Mouse (Mus musculus) forebrain, embryonic 14.5 days (tissue): ENCODE results near the gene Nupl1. TPM values are rescaled to one million over a fixed set of nuclear protein-coding genes. Genes with fewer than 3 reads are reported as not detected.

ENCODE experiments used
- ATAC-seq: fragments of 200-750 bp; cut with Nextera tagmentation; 2 replicates; pipeline ENCODE4 v1.8.0; 2017; ENCODE audit warnings: mild to moderate bottlenecking, moderate library complexity
- DNase-seq: peaks from one replicate; pipeline ENCODE4 v3.0.0-alpha.2; 2015; ENCODE audit warnings: low spot score
- H3K27ac ChIP-seq: fragments of 300-500 bp; sonication (generic); 2 replicates; pipeline ENCODE4 v1.5.1; 2014; ENCODE audit warnings: low read depth, mild to moderate bottlenecking, control low read depth, low read length, moderate library complexity
- H3K27me3 ChIP-seq: fragments of 300-500 bp; sonication (generic); replicated peaks from 2 replicates; pipeline ENCODE4 v1.6.1; 2014; ENCODE audit warnings: low read length, control low read depth, mixed read lengths; ENCODE audit not compliant: control insufficient read depth, insufficient read depth
- H3K36me3 ChIP-seq: fragments of 300-500 bp; sonication (generic); 2 replicates; pipeline ENCODE4 v1.6.1; 2014; ENCODE audit warnings: low read length, control low read depth; ENCODE audit not compliant: control insufficient read depth, insufficient read depth
- H3K4me1 ChIP-seq: fragments of 300-500 bp; sonication (generic); 2 replicates; pipeline ENCODE4 v1.6.1; 2014; ENCODE audit warnings: antibody characterized with exemption, low read length, control low read depth; ENCODE audit not compliant: control insufficient read depth, insufficient read depth
- H3K4me2 ChIP-seq: fragments of 300-500 bp; sonication (generic); 2 replicates; pipeline ENCODE4 v1.6.1; 2014; ENCODE audit warnings: mild to moderate bottlenecking, control low read depth, low read length
- H3K4me3 ChIP-seq: fragments of 300-500 bp; sonication (generic); 2 replicates; pipeline ENCODE4 v1.5.1; 2014; ENCODE audit warnings: low read depth, low read length, control low read depth
- H3K9ac ChIP-seq: fragments of 300-500 bp; sonication (generic); 2 replicates; pipeline ENCODE4 v1.6.1; 2014; ENCODE audit warnings: mild to moderate bottlenecking, low read length, control low read depth, moderate library complexity
- H3K9me3 ChIP-seq: fragments of 300-500 bp; sonication (generic); replicated peaks from 2 replicates; pipeline ENCODE4 v1.6.1; 2016; ENCODE audit warnings: low read length, control low read depth, mixed read lengths; ENCODE audit not compliant: control insufficient read depth
- WGBS: fragments of 180-500 bp; shearing (Covaris S2); extraction: QIAGEN DNeasy Blood & Tissue Kit; methylation state at CpG from one replicate; pipeline ENCODE4 v1.1.7; 2014; 5-methylcytosine and 5-hydroxymethylcytosine counted together
- polyA plus RNA-seq: library from polyadenylated mRNA; unstranded; fragments of >200 nt; fragmentation: Nextera tagmentation; extraction: Ambion mirVana; gene quantifications from 2 replicates; pipeline ENCODE4 v1.2.1, GENCODE M21; 2014

The Nupl1 gene
- polyA plus RNA-seq, 1 experiment from 2014 or later, result not detected

DNA sequence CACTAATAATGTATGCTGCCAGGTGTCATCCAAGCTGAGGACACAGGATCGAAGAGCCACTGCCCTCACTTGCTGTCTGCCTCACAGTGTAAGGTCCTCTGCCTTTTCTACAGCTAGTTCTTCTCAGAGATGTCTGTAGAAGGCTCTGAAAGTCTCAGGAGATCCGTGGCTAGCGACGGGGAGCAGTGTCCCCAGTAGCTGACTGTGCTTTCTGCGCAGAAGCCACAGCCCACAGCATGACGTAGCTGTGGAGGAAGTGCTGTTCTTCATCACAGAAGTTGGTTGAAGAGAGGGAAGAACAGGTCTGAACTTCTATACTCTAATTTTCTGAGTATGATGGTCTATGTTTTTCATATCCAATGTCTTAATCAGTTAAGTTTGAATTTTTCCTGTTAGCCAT lies 18.1 kb upstream of the Nupl1 start:
- H3K9ac ChIP-seq, result no peak overlapping the region
- ATAC-seq (no peak), DNase-seq (no peak)
- 88% methylated on average over 6 of the region's 6 CpGs for WGBS
- no peaks in the 10 kb centered on the region; the same call in 1 of the 2 replicates for H3K4me1 ChIP-seq
- no peaks in the 10 kb centered on the region for H3K27me3 ChIP-seq
- peaks cover 6% of the 10 kb centered on the region; the same call in 1 of the 2 replicates for H3K36me3 ChIP-seq
- no peak overlapping the region for H3K4me2 ChIP-seq
- H3K4me3 ChIP-seq, result no peak overlapping the region
- no peak overlapping the region for H3K27ac ChIP-seq
- no peaks in the 10 kb centered on the region for H3K9me3 ChIP-seq

DNA sequence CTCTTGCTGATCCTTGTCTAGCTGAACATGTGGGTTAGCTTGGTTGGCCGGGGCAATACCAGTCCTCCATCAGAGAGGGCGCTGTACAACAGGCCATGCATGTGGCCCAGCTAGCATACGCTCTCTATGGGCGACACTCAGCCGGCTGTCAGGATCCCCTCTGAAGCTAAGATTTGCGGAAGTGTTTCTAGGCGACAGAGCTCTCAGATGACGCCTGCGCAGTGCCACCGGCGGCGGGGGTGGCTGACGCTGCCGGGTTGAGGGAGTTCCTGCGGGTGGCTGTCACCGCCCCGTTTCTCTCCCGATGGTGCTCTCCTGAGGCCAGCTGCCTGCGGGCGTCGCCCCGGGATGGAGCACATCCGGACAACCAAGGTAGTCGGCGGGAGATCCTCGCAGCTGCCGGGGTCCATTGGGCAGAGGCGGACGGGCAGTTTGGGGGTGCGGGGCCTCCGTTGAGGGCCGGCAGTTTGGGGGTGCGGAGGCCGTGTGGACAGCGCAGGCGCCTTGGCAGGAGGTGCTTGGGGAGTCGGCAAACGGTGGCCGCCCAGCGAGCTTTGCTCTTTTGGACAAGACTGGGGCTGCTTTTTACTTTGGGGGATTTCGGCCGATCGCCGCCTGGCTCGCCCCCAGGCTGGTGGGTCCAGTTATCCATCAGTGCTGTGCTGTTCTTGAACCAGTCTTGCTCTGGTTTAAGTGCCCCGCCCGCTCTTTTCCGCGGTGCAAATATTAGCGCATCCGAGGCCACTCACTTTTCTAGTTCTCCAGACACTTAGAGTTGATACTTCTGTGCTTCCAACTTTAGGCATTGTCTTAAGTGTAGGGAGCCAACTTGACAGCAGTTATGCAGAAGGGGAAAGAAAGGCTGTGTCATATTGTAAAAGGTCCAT lies 14.0 kb upstream of the Nupl1 start, which contains the start of gene Mtmr6:
Gene Mtmr6 (plus strand): TSS at position 239 of the 887 bp plus-strand sequence.
- Histone ChIP-seq H3K9me3 (no peaks in the 10 kb centered on the region), H3K4me3 (peak within 1 kb of the TSS; percentile 82), H3K9ac (peak within 1 kb of the TSS; percentile 81), H3K27ac (peak within 1 kb of the TSS; percentile 71), H3K36me3 (peaks cover 6% of the 10 kb centered on the region; the same call in 1 of the 2 replicates), H3K4me1 (no peaks in the 10 kb centered on the region; the same call in 1 of the 2 replicates), H3K4me2 (peak within 1 kb of the TSS; percentile 59), H3K27me3 (no peaks in the 10 kb centered on the region)
- ATAC-seq, result peak; percentile 100
- DNase-seq, result peak; percentile 99
- under 1% methylated on average over 51 of the region's 51 CpGs for WGBS

DNA sequence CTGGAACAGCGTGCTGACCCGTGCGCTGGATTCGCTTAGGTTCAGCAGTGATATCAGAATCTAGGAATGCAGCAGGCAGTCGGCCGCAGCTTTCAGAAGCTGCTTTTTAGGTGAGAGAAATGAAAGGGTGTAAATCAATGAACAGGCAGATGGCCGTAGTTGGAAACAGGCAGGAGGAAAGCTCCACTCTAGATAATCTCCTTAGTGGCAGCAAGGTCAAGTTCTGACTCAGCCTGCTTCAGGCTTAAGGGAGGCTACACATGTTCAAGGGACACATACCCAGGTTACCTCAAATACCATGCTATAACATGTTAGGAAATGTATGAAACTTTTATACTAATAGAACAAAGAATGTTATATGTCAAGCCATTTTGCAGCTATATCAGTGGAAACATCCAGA lies 11.1 kb upstream of the Nupl1 start:
- H3K4me1 ChIP-seq, result no peaks in the 10 kb centered on the region
- no peaks in the 10 kb centered on the region for H3K27me3 ChIP-seq
- ATAC-seq, result no peak
- H3K9me3 ChIP-seq, result no peaks in the 10 kb centered on the region
- H3K27ac ChIP-seq, result no peak overlapping the region
- H3K4me2 ChIP-seq, result no peak overlapping the region
- 78% methylated on average over 7 of the region's 7 CpGs for WGBS
- H3K36me3 ChIP-seq, result no peaks in the 10 kb centered on the region
- H3K9ac ChIP-seq, result no peak overlapping the region
- no peak for DNase-seq
- no peak overlapping the region for H3K4me3 ChIP-seq

DNA sequence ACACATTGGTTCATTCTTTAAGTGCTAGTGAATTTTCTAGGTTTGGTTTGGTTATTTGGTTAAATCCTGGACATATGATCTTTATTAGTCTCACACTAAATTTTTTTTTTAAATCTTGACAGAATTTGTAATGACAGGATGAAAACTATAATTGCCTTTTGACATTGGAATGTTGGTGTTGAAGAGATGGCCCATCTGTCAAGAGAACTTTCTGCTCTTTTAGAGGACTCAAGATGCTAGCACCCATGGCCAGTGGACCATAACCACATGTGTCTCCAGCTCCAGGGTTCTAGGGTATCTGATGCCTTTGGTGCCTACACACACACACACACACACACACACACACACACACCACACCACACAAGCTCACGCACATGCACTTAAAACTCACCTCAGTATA lies 6.6 kb upstream of the Nupl1 start:
- Histone ChIP-seq H3K4me1 (no peaks in the 10 kb centered on the region), H3K36me3 (no peaks in the 10 kb centered on the region), H3K27ac (no peak overlapping the region), H3K4me2 (no peak overlapping the region), H3K9ac (no peak overlapping the region), H3K9me3 (no peaks in the 10 kb centered on the region), H3K4me3 (no peak overlapping the region), H3K27me3 (no peaks in the 10 kb centered on the region)
- ATAC-seq (no peak), DNase-seq (no peak)
- 86% methylated on average over 1 of the region's 1 CpGs for WGBS

DNA sequence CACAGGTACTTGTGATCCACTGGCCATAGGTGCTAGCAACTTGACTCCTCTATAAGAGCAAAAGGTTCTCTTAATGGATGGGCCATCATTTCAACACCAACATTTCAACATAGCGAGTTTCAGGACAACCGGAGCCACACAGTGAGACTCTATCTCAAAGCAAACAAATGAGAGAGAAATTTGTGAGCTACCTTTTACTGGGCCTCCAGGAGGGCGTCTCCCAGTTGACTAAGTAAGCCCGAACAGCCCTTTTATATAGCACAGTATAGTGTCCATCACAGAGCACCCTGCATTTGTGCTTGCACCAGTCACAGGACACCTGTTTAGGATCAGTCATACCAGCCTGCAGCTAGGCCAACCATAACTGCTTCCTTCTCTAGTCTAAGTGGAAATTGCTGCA lies 5.9 kb upstream of the Nupl1 start:
- Histone ChIP-seq H3K9me3 (no peaks in the 10 kb centered on the region), H3K36me3 (no peaks in the 10 kb centered on the region), H3K4me3 (no peak overlapping the region), H3K4me2 (no peak overlapping the region), H3K4me1 (peaks cover 6% of the 10 kb centered on the region; the same call in 1 of the 2 replicates), H3K9ac (no peak overlapping the region), H3K27me3 (no peaks in the 10 kb centered on the region), H3K27ac (no peak overlapping the region)
- no peak for ATAC-seq
- DNase-seq, result no peak
- WGBS, result 86% methylated on average over 4 of the region's 4 CpGs

DNA sequence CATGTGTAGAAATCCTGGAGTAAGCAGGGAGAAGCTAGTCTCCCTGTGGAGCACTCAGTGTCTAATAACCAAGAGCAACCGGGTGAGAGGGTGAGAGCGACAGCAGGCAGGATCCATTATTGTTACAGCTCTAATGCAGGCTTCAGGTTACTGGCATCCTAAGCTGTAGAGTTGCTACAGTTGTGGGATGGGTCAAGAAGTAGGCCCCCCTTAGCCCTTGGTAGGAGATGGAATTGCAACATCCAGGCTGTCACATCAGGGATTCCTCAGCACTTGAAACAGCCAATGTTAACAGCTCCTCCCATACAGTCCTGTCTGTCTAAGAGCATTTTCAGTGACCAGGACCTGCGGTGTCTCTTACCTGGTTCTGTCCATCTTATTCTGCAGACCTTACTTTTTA lies 5.1 kb upstream of the Nupl1 start:
- no peak for ATAC-seq
- H3K4me2 ChIP-seq, result no peak overlapping the region
- H3K27ac ChIP-seq, result no peak overlapping the region
- no peak overlapping the region for H3K4me3 ChIP-seq
- H3K4me1 ChIP-seq, result peaks cover 6% of the 10 kb centered on the region; the same call in 1 of the 2 replicates
- H3K9ac ChIP-seq, result no peak overlapping the region
- no peaks in the 10 kb centered on the region for H3K36me3 ChIP-seq
- no peaks in the 10 kb centered on the region for H3K27me3 ChIP-seq
- H3K9me3 ChIP-seq, result no peaks in the 10 kb centered on the region
- no peak for DNase-seq
- WGBS, result 36% methylated on average over 3 of the region's 3 CpGs

DNA sequence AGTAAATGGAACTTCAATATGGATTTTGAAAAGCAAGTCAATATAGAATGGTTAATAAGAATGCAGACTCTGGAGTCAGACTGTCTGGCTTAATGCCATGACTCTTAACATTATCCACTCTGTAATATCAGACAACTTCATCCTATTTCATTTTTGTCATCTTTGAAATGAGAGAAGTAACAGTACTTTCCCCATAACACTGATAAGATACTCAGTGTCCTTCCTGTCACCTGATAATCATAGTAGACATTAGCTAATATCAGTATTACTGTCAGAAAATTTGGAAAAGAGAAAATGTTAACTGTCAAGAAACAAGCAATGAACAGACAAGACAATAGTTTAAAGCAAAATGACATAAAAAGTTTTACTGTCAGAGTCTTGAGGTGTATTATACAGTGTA lies 3.5 kb upstream of the Nupl1 start:
- H3K9me3 ChIP-seq, result no peaks in the 10 kb centered on the region
- no peak for ATAC-seq
- no peak for DNase-seq
- peaks cover 6% of the 10 kb centered on the region; the same call in 1 of the 2 replicates for H3K4me1 ChIP-seq
- no peak overlapping the region for H3K27ac ChIP-seq
- H3K4me3 ChIP-seq, result no peak overlapping the region
- no peaks in the 10 kb centered on the region for H3K36me3 ChIP-seq
- H3K9ac ChIP-seq, result no peak overlapping the region
- H3K4me2 ChIP-seq, result no peak overlapping the region
- no peaks in the 10 kb centered on the region for H3K27me3 ChIP-seq

DNA sequence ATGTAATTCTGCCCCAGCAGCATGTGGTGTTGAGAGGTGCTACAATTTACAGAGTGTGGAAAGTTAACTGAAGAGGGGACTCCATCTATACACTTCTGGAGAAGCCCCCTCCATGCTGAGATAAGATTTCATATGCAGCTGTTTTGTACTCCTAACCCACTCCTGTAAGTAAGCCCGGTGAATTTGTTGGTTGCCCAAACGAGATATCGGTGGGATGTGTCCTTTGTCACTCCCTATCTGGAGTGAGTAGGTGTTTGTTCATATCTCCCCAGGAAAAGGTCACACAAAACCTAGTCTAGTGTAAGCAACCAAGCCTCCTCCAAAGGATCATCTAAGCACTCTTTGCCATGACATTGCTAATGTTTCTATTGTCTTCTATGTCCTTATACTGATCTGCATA lies 2.2 kb upstream of the Nupl1 start:
- peaks cover 11% of the 10 kb centered on the region; the same call in 1 of the 2 replicates for H3K4me1 ChIP-seq
- no peak for DNase-seq
- WGBS, result 93% methylated on average over 3 of the region's 3 CpGs
- H3K4me2 ChIP-seq, result no peak overlapping the region
- no peaks in the 10 kb centered on the region for H3K9me3 ChIP-seq
- no peak overlapping the region for H3K9ac ChIP-seq
- H3K4me3 ChIP-seq, result no peak overlapping the region
- ATAC-seq, result no peak
- H3K27ac ChIP-seq, result no peak overlapping the region
- no peaks in the 10 kb centered on the region for H3K36me3 ChIP-seq
- no peaks in the 10 kb centered on the region for H3K27me3 ChIP-seq
